Mouse (Mus musculus) brain, adult 2 months (tissue): ENCODE results near the gene Ccdc85a.

ENCODE experiments used
- DNase-seq: peaks from one replicate; pipeline ENCODE4 v3.0.0; 2011; ENCODE audit warnings: low read depth, low spot score

Gene Ccdc85a

DNA sequence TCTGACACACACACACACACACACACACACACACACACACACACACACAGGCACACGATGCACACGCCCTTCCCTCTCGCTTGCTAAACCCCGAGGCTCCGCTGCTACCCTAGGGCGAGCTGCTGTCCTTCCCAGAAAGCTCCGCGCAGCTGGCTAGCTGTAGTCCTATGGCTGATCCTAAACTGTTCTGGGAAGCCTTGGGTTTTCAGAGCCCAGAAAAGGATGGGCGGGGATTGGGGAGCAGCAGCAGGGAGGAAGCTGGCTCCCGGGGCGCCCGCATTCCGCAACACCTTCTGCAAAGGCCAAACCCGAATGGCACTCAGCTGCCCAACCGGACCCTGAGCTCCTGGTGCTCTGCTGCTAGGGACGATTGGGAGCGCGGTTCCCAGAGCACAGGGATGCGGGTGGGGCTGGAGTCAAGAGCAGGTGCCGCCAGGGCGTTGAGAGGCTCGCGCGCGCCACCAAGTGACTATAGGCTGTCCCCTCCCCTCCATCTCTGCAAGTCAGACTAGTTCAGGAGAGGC, at the start of gene Ccdc85a:
Gene Ccdc85a, minus strand, starts transcription at position 414 of the 524 bp plus-strand sequence.
- DNase-seq, result peak; percentile 94

- no peak for DNase-seq
Observed at GRCm38 (mm10) chr11:28633571-28634125, 49.5 kb upstream of the Ccdc85a start.

GRCm38 (mm10) chr11:28633093-28633492, 49.0 kb upstream of the Ccdc85a start:
- DNase-seq, result no peak

GRCm38 (mm10) chr11:28630771-28631170, 46.6 kb upstream of the Ccdc85a start:
- DNase-seq, result no peak

DNA sequence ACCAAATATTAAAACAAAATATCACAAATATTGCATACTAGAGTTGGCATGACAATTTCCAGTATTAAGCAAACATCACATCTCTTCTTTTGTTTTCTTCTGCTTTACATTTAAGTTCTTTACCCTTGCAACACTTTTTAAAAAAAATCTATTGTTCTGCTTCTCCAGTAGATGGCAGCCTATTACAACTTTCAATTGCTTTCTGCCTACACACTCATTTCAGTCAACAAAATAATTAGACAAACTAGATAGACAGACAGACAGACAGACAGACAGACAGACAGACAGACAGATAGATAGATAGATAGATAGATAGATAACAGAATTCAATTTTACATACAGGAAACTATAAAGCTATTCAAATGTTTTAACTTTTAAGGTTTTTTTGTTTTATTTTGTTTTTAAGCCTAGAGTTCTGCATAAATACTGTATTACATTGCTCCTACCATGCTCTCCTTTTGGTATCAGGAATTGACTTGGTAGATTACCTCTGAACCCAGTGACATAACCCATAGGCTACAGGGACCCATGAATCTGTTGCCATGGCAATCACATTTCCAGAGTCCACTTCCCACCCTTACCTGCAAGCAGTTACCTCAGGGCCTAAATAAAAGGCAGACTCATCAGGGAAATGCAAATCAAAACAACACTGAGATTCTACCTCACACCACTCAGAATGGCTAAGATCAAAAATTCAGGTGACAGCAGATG, 26.8 kb upstream of the Ccdc85a start:
- DNase-seq, result peak; percentile 35

- peak; percentile 42 for DNase-seq
Observed at GRCm38 (mm10) chr11:28583138-28583910, 800 bp downstream of the Ccdc85a start.

- DNase-seq, result peak; percentile 32
Observed at GRCm38 (mm10) chr11:28582218-28582617, 1.9 kb downstream of the Ccdc85a start.

- DNase-seq, result peak; percentile 84
Observed at GRCm38 (mm10) chr11:28572423-28572822, 11.7 kb downstream of the Ccdc85a start.

DNA sequence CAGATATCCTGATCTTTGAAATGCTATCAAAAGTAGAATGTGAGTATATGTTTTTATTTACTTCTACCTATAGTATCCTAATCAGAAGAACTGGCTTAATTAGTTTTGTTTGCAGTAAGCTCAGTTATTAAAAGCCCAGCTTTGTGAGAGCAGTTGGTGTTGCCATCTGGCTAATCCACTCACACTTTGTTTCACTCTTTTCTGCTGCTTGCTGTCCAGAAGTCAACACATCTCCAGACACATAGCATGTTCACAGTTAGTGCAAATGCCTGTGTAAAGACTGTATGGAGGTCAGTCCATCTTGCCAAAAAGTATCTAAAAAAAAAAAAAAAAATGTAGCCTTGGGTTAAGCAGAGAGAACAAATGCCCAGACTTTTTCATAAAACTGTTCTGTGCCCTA, 27.7 kb downstream of the Ccdc85a start:
- peak; percentile 55 for DNase-seq

DNA sequence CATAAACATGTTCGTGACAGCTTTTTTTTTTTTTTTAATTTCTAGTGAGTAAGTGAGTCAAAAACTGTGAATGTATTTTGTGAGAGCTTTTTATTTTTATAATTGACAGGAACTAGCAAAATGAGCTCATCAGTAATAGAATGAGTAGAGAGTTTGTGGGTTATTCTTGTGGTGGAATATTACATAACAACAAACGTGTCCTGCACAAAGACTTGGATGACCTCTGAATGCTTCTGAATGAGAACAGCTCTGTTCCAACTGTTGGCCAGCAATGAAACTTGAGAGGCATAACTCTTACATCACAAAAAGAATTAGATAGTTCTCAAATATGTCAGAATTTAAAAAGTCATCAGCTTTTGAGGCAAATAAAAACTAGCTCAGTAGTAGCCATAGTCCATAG, 40.7 kb downstream of the Ccdc85a start:
- DNase-seq, result no peak

- DNase-seq, result no peak
Observed at GRCm38 (mm10) chr11:28541307-28541706, 42.8 kb downstream of the Ccdc85a start.

DNA sequence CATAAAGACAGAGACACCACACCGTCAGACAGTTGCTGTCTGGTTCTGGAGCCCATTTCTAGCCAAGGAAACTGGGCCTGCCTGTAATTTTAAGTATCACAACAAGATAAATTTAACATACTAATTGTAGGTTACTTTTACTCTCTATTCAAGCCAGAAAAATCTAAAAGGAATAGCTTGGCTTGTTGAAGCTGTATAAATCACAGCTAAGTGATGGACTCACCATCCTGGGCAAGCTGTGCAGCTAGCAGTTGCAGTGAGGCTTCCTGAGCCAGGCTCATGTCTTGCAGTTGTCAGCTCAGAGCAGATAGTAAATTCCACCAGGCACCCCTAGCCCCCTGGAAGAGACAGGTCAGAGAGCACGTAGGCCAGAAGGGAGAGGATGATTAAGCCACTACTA, 50.8 kb downstream of the Ccdc85a start:
- DNase-seq, result peak; percentile 55

GRCm38 (mm10) chr11:28501190-28501589, 82.9 kb downstream of the Ccdc85a start:
- DNase-seq, result no peak

GRCm38 (mm10) chr11:28497034-28497433, 87.1 kb downstream of the Ccdc85a start:
- peak; percentile 26 for DNase-seq

- DNase-seq, result peak; percentile 42
Observed at GRCm38 (mm10) chr11:28493362-28493761, 90.8 kb downstream of the Ccdc85a start.

GRCm38 (mm10) chr11:28491330-28491729, 92.8 kb downstream of the Ccdc85a start:
- no peak for DNase-seq

GRCm38 (mm10) chr11:28484083-28484729, 99.9 kb downstream of the Ccdc85a start:
- peak; percentile 51 for DNase-seq

GRCm38 (mm10) chr11:28477088-28477487, 107.0 kb downstream of the Ccdc85a start:
- DNase-seq, result no peak

- no peak for DNase-seq
Observed at GRCm38 (mm10) chr11:28465726-28466125, 118.4 kb downstream of the Ccdc85a start.

DNA sequence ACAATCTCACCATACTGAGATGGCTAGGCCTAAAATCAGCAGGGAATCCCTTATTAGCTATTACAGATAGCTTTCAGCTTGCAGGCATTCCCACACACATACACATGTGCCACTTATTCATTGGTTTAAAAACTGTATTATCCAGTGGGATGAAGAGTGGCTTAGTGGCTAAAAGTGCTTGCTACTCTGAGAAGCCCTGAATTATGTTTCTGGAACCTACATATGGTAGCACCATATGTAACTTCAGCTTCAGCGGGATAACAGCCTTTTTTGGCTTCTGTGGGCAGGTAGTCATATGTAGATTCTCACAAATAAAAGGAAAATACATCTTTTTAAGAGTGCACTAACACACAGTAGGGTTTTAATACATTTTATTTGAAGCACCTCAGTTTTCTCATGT, 119.2 kb downstream of the Ccdc85a start:
- peak; percentile 50 for DNase-seq

- DNase-seq, result peak; percentile 77
Observed at GRCm38 (mm10) chr11:28459165-28459564, 125.0 kb downstream of the Ccdc85a start.

DNA sequence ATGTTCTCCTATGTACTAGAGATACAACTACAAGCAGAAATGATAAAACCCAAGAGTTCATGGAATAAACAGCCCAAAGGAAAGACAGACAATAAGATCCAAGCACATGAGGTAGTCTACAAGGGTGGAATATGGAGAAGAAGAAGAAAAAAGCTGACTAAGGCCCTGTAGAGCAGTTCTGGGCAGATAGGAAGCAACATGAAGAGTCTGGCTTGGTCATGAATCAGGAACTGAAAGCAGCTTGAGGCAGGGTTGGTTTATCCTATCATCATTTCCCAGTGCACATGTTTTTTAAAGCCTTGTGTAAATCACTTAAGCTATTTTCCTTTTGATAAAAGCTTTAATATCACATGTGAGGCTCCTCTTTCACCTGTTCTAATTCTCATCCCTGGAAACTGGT, 144.2 kb downstream of the Ccdc85a start:
- no peak for DNase-seq
